Mouse (Mus musculus) forebrain, embryonic 10.5 days (tissue): ENCODE measurements at regions not wholly inside any gene's neighbourhood (a gene's known extent, or its start where the extent isn't known, plus 50 kb on each side); places are given as distances from the start of the nearest gene placed in this dataset.

Experiments
- DNase-seq: peaks from one replicate; pipeline ENCODE4 v3.0.0-alpha.2; 2017; ENCODE audit warnings: low spot score; ENCODE audit errors: extremely low spot score
- H3K27ac ChIP-seq: fragments of 300-500 bp; sonication (generic); 2 replicates; pipeline ENCODE4 v1.5.1; 2016; ENCODE audit warnings: mild to moderate bottlenecking
- H3K27me3 ChIP-seq: fragments of 300-500 bp; sonication (generic); 2 replicates; pipeline ENCODE4 v1.6.1; 2016; ENCODE audit warnings: mild to moderate bottlenecking; ENCODE audit not compliant: poor library complexity, severe bottlenecking
- H3K36me3 ChIP-seq: fragments of 300-500 bp; sonication (generic); replicated peaks from 2 replicates; pipeline ENCODE4 v1.6.1; 2016; ENCODE audit warnings: mild to moderate bottlenecking, moderate library complexity
- H3K4me1 ChIP-seq: fragments of 300-500 bp; sonication (generic); 2 replicates; pipeline ENCODE4 v1.6.1; 2016
- H3K4me3 ChIP-seq: fragments of 300-500 bp; sonication (generic); 2 replicates; pipeline ENCODE4 v1.5.1; 2016; ENCODE audit warnings: mild to moderate bottlenecking, moderate library complexity
- H3K9me3 ChIP-seq: fragments of 300-500 bp; sonication (generic); 2 replicates; pipeline ENCODE4 v1.6.1; 2016; ENCODE audit warnings: mild to moderate bottlenecking, moderate library complexity
- WGBS: fragments of 180-500 bp; shearing (Covaris S2); methylation state at CpG from one replicate; pipeline ENCODE4 v1.1.7; 2016; 5-methylcytosine and 5-hydroxymethylcytosine counted together

GRCm38 (mm10) chr14:76624626-76625378, 68.1 kb upstream of the Serp2 start:
- Histone ChIP-seq H3K4me1 (peaks cover 54% of the 10 kb centered on the region), H3K4me3 (no peak overlapping the region), H3K36me3 (no peaks in the 10 kb centered on the region), H3K27me3 (no peaks in the 10 kb centered on the region), H3K9me3 (no peaks in the 10 kb centered on the region), H3K27ac (peak overlapping the region; percentile 87)
- 68% methylated on average over 7 of the region's 7 CpGs for WGBS
- no peak for DNase-seq

GRCm38 (mm10) chr14:76623371-76623988, 66.8 kb upstream of the Serp2 start:
- Histone ChIP-seq H3K27ac (peak overlapping the region; percentile 87), H3K9me3 (no peaks in the 10 kb centered on the region), H3K4me3 (peak overlapping the region; percentile 20), H3K4me1 (peaks cover 61% of the 10 kb centered on the region), H3K36me3 (no peaks in the 10 kb centered on the region), H3K27me3 (no peaks in the 10 kb centered on the region)
- peak; percentile 24 for DNase-seq
- whole genome bisulfite sequencing: 43% methylated on average over 10 of the region's 10 CpGs

GRCm38 (mm10) chr14:76622634-76623291, 66.1 kb upstream of the Serp2 start:
- H3K36me3 ChIP-seq: no peaks in the 10 kb centered on the region
- DNase-seq: peak; percentile 54
- peaks cover 65% of the 10 kb centered on the region for H3K4me1 ChIP-seq
- H3K27ac ChIP-seq: peak overlapping the region; percentile 87
- no peaks in the 10 kb centered on the region for H3K9me3 ChIP-seq
- 7% methylated on average over 11 of the region's 11 CpGs for WGBS
- no peaks in the 10 kb centered on the region for H3K27me3 ChIP-seq
- H3K4me3 ChIP-seq: peak overlapping the region; percentile 20

DNA sequence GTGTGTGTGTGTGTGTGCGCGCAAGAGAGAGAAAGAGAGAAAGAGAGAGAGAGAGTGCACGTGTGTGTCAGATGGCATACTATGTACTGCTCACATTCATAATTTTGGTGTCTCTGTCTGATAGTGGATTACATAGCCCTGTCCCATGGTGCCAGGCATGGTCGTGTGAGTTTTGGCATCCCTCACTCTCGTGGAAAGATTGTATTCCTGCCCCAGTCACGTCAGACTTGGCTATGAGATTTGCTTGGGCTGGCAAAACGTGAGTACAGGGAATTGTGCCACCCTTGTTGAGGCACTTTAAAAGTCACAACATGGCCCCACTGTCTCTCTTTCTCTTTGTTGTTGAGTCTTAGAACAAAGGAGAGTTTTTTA, 62.3 kb upstream of the Serp2 start:
- Histone ChIP-seq H3K4me1 (peaks cover 55% of the 10 kb centered on the region), H3K27ac (0 out of 2 replicates have a peak overlapping the region, but pooled peaks have one; percentile 20)

DNA sequence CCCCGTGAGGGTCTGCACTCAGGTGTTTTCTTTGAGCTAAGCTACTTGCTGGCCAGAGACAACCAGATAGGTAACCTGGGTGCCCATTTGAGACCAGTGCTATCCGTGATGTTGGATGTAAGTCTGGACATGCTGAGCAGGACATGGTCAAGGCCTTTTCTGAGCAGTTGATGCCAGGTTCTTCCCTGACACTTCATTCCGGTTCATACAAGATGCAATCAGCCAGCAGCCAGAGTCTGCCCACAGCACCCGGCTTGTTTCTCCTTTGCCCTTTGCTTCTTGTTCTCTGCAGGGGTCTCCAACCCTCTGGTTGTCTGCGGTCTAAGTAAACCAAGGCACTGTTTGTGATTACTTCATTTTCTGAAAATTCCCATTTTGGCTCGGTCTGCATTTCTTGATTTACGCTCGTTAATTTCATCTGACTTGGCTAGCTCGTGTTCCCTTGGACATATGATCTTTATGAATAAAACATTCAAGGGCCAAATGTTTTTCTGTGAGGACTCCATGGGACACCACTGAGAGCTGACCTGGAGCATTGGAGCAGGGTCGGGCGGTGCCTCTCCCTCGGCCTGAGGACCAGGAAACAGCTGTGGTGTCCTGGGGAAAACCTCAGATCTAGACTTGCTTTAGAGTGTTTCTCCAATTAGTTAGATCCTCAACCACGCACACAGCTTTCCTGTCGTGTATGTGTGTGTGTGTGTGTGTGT, 61.8 kb upstream of the Serp2 start:
- 0 out of 2 replicates have a peak overlapping the region, but pooled peaks have one; percentile 20 for H3K27ac ChIP-seq
- no peaks in the 10 kb centered on the region for H3K36me3 ChIP-seq
- H3K4me3 ChIP-seq: no peak overlapping the region
- 0 out of 2 replicates have a peak, but pooled peaks cover 2% of the 10 kb centered on the region for H3K27me3 ChIP-seq
- peaks cover 49% of the 10 kb centered on the region for H3K4me1 ChIP-seq
- WGBS: 71% methylated on average over 14 of the region's 14 CpGs
- H3K9me3 ChIP-seq: no peaks in the 10 kb centered on the region
- DNase-seq: no peak

More for the DNA sequence above, 62.3 kb upstream of the Serp2 start:
- H3K36me3 ChIP-seq: no peaks in the 10 kb centered on the region
- H3K27me3 ChIP-seq: 0 out of 2 replicates have a peak, but pooled peaks cover 2% of the 10 kb centered on the region
- H3K9me3 ChIP-seq: no peaks in the 10 kb centered on the region
- H3K4me3 ChIP-seq: no peak overlapping the region
- 83% methylated on average over 7 of the region's 7 CpGs for WGBS
- no peak for DNase-seq

- no peak for DNase-seq
- Histone ChIP-seq H3K36me3 (no peaks in the 10 kb centered on the region), H3K4me1 (peaks cover 43% of the 10 kb centered on the region), H3K27me3 (0 out of 2 replicates have a peak, but pooled peaks cover 2% of the 10 kb centered on the region), H3K4me3 (no peak overlapping the region), H3K9me3 (no peaks in the 10 kb centered on the region), H3K27ac (no peak overlapping the region)
- 94% methylated on average over 1 of the region's 1 CpGs for WGBS
These were observed 61.2 kb upstream of the Serp2 start for GRCm38 (mm10) chr14:76617889-76618288.

DNA sequence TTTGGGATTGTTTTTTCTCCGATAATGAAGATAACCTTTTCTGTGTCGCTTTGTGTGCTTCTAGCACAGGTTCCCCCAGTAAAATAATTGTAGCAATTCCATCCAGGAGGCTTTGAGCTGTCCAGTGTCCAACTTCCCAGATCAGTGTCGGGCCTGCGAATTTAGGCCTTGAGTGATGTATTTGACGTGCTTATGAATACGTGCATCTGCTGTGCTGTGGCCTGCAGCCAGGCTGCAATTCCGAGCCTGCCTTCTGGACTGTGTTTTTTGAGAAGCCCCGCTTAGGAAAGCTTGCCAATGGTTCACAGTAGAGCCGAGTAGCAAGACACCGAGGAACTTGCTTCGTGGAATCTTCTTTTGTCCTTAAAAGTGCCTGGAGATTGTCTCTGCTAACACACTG, 60.8 kb upstream of the Serp2 start:
- Histone ChIP-seq H3K36me3 (no peaks in the 10 kb centered on the region), H3K27me3 (0 out of 2 replicates have a peak, but pooled peaks cover 2% of the 10 kb centered on the region), H3K4me1 (peaks cover 39% of the 10 kb centered on the region), H3K4me3 (no peak overlapping the region), H3K9me3 (no peaks in the 10 kb centered on the region), H3K27ac (no peak overlapping the region)
- no peak for DNase-seq
- 90% methylated on average over 11 of the region's 11 CpGs for WGBS

DNA sequence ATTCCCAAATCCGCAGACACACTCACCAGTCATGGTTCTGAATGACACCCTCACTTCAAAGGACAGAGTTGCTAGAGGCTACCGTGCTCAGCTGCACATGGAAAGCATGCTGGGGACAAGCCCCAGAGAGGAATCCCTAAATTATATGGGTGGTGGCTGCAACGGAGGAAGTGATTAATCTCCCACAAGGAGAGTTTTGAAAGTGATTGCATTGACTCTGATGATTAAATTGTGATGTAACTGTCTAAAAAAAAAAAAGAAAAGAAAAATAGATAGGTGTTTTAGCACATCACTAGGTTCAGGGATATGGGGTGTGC, 59.6 kb upstream of the Serp2 start:
- no peaks in the 10 kb centered on the region for H3K36me3 ChIP-seq
- WGBS: 51% methylated on average over 3 of the region's 3 CpGs
- peaks cover 28% of the 10 kb centered on the region for H3K4me1 ChIP-seq
- 0 out of 2 replicates have a peak, but pooled peaks cover 2% of the 10 kb centered on the region for H3K27me3 ChIP-seq
- H3K27ac ChIP-seq: no peak overlapping the region
- H3K9me3 ChIP-seq: no peaks in the 10 kb centered on the region
- H3K4me3 ChIP-seq: no peak overlapping the region
- DNase-seq: no peak

DNA sequence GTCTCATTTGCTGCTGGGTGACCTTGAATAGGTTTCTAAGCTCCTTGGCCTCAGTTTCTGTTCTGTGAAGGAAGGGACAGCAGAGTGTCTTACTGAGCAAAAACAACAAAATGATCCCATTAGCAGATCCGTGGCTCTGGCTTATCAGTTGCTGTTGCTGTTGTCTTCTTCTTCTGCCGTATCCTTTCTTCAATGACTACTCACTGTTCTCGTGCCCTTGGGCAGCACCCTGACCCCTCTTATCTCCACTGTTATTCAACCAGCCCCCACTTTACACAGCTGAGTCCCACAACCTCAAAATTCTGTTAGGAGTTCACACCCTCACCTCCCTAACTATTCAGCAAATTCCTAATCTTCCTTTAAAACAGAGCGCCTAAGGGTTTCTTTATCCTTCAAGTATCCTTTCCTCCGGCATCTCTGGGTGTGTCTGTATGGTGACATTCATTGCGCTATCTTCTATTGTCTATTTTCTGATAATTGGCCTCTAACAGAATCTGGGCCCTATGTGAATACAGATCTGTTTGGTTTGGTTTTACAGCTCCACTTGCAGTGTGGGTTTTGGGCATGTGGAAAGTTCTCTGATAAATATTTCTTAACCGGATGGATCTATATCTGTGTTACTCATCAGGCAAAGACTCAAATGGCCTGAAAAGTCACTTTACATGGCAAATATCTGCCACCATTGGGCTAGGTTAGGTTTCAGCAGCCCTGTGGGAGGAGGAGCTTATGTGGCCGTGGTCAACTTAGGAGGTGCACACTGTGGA, 59.1 kb upstream of the Serp2 start:
- peaks cover 31% of the 10 kb centered on the region for H3K4me1 ChIP-seq
- 0 out of 2 replicates have a peak, but pooled peaks cover 2% of the 10 kb centered on the region for H3K27me3 ChIP-seq
- no peak overlapping the region for H3K4me3 ChIP-seq
- H3K36me3 ChIP-seq: no peaks in the 10 kb centered on the region
- H3K27ac ChIP-seq: no peak overlapping the region
- WGBS: 67% methylated on average over 8 of the region's 8 CpGs
- no peak for DNase-seq
- H3K9me3 ChIP-seq: no peaks in the 10 kb centered on the region

- H3K9me3 ChIP-seq: no peaks in the 10 kb centered on the region
- no peaks in the 10 kb centered on the region for H3K36me3 ChIP-seq
- 0 out of 2 replicates have a peak, but pooled peaks cover 2% of the 10 kb centered on the region for H3K27me3 ChIP-seq
- H3K27ac ChIP-seq: no peak overlapping the region
- no peak overlapping the region for H3K4me3 ChIP-seq
- peaks cover 37% of the 10 kb centered on the region for H3K4me1 ChIP-seq
- WGBS: 82% methylated on average over 11 of the region's 11 CpGs
- DNase-seq: no peak
These were observed 58.5 kb upstream of the Serp2 start for GRCm38 (mm10) chr14:76615182-76615581.

- H3K27me3 ChIP-seq: 0 out of 2 replicates have a peak, but pooled peaks cover 2% of the 10 kb centered on the region
- 86% methylated on average over 5 of the region's 5 CpGs for whole genome bisulfite sequencing
- H3K36me3 ChIP-seq: no peaks in the 10 kb centered on the region
- no peak for DNase-seq
- H3K27ac ChIP-seq: no peak overlapping the region
- H3K4me3 ChIP-seq: no peak overlapping the region
- H3K9me3 ChIP-seq: no peaks in the 10 kb centered on the region
- peaks cover 38% of the 10 kb centered on the region for H3K4me1 ChIP-seq
These were observed 58.0 kb upstream of the Serp2 start for GRCm38 (mm10) chr14:76614682-76615081.

DNA sequence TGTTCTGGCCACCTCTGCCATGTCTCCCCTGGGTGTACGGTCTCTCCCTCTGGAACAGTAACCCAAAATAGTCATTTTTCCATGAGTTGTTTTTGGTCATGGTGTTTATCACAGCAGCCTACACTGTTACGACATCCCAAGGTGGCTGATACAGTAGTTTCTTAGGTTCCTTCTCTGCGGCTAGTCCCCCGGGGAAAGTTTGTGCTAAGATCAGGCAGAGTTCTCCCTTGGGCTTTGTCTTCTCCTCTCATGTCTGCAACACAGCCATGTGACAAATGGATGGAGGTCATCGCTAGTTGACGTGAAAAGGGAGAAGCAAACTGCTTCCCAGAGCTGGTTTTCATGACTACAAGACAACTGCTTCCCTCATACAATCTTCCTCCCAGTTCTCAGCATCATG, 56.9 kb upstream of the Serp2 start:
- Histone ChIP-seq H3K4me3 (no peak overlapping the region), H3K9me3 (no peaks in the 10 kb centered on the region), H3K27me3 (0 out of 2 replicates have a peak, but pooled peaks cover 2% of the 10 kb centered on the region), H3K4me1 (peaks cover 32% of the 10 kb centered on the region), H3K36me3 (no peaks in the 10 kb centered on the region), H3K27ac (no peak overlapping the region)
- no peak for DNase-seq
- 92% methylated on average over 6 of the region's 6 CpGs for WGBS
